In genomic region chr2:117748892-117749291, GRCm38 (mm10) we compare ENCODE assay signal across 9 mouse cellular contexts.
DNase-seq lines count a peak whose midpoint lies in the region; ATAC-seq and TF ChIP-seq lines count a peak whose summit lies in the region.
"Had no signal": no experiment of that assay in that cellular context is flagged by ENCODE, and none has a peak within 500 bp of the region (broad histone marks: within the 10 kb centered on the region; RNA-seq: fewer than 3 reads in every experiment).

No protein-coding gene starts in this region.

- H3K9ac ChIP-seq in hindbrain, embryonic 12.5 days, result no peak overlapping the region

- WGBS in hindbrain, embryonic 12.5 days, result 87% methylated on average over 4 of the region's 4 CpGs

- no peak for TF ChIP-seq POLR2A in embryonic fibroblast, embryonic 13.5 days (IDR thresholded peaks at IDR 0.05; ENCODE audit: low read depth, low read length)

- peaks cover 5% of the 10 kb centered on the region; the same call in 1 of the 2 replicates for H3K4me1 ChIP-seq in embryonic fibroblast, embryonic 13.5 days (ENCODE audit: control insufficient read depth, insufficient read depth, low read length)
- H3K4me1 ChIP-seq in hindbrain, embryonic 12.5 days, result no peaks in the 10 kb centered on the region
- H3K4me1 ChIP-seq: limb, embryonic 10.5 days had no signal

- H3K27me3 ChIP-seq in hindbrain, embryonic 12.5 days, result no peaks in the 10 kb centered on the region

- no peaks in the 10 kb centered on the region for H3K36me3 ChIP-seq in hindbrain, embryonic 12.5 days
- H3K36me3 ChIP-seq: limb, embryonic 10.5 days had no signal

- DNase-seq in 3T3-L1 (ENCODE audit: low read depth, low spot score) (peak; percentile 93), MN1 (ENCODE audit: low spot score) (no peak)
- peak; percentile 79 for DNase-seq in Muller cell, postnatal 12 days (ENCODE audit: inconsistent ontology term)
- peak; percentile 35 to 45 for DNase-seq in lung, adult 18-20 months

- H3K4me2 ChIP-seq in hindbrain, embryonic 12.5 days (replicated peaks), result no peak overlapping the region

- no peak for TF ChIP-seq CTCF in embryonic fibroblast, embryonic 13.5 days (IDR thresholded peaks at IDR 0.05; ENCODE audit: borderline replicate concordance, insufficient read depth, low read length)

- no peak overlapping the region for H3K4me3 ChIP-seq in embryonic fibroblast, embryonic 13.5 days (ENCODE audit: insufficient read depth, low read length)
- H3K4me3 ChIP-seq in hindbrain, embryonic 12.5 days, result no peak overlapping the region
- H3K4me3 ChIP-seq: limb, embryonic 10.5 days had no signal

- 0 out of 2 replicates have a peak, but pooled peaks cover 5% of the 10 kb centered on the region for H3K9me3 ChIP-seq in hindbrain, embryonic 12.5 days (replicated peaks)
- H3K9me3 ChIP-seq: limb, embryonic 10.5 days had no signal

- no peak for ATAC-seq in granulocyte monocyte progenitor cell, adult 5-6 weeks (replicated peaks; ENCODE audit: poor library complexity, severe bottlenecking)
- ATAC-seq in hindbrain, embryonic 12.5 days (ENCODE audit: low FRiP score), result no peak

- H3K27ac ChIP-seq in embryonic fibroblast, embryonic 13.5 days (ENCODE audit: insufficient read depth, low read length), result peak overlapping the region; percentile 95
- H3K27ac ChIP-seq in hindbrain, embryonic 12.5 days, result no peak overlapping the region
- H3K27ac ChIP-seq: limb, embryonic 10.5 days; macrophage had no signal
